Mouse (Mus musculus): ENCODE results near the gene Izumo3. TPM values are rescaled to one million over a fixed set of nuclear protein-coding genes. Genes with fewer than 3 reads are reported as not detected.
"Not testable (repeated sequence)": the region's sequence is repeated elsewhere in the genome, so short reads cannot be mapped to it uniquely, and the experiment has no call there.

Gene Izumo3
- not detected in 2 replicates for total RNA-seq (2014; rRNA removed; ENCODE audit: low replicate concordance)
- not detected in 2 replicates for polyA plus RNA-seq (2015; fragmentation: Nextera tagmentation; extraction: Ambion mirVana)

DNA sequence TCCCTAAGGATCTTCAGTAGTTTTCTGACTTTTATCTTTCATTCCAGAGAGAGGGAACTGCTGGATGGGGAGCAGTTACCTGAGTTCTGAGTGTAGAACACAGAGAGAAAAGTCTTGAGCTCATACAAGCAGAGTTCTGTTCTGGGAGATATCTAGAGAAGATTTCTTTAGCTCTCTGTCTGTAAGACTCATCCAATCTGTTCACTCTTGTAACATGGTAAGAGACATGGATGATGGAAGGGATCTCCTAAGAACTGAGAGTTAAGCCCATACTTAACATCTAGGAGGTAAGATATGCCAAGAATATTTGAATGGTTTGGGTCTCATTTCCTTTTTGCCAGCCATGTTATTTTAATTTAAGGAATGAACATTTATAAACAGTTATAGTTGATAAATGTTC is at the start of gene Izumo3:
Gene Izumo3 (minus strand): TSS at position 101 of the 400 bp plus-strand sequence.
- Histone ChIP-seq H3K27me3 (ENCODE audit: control insufficient read depth, insufficient read depth, low read length) (no peaks in the 10 kb centered on the region), H3K4me2 (ENCODE audit: low read depth, low read length) (no peak within 1 kb of the TSS), H3K27ac (ENCODE audit: low read depth) (no peak within 1 kb of the TSS), H3K9ac (replicated peaks; ENCODE audit: low read depth, low read length) (no peak within 1 kb of the TSS), H3K36me3 (replicated peaks; ENCODE audit: control insufficient read depth, insufficient read depth, low read length) (no peaks in the 10 kb centered on the region), H3K9me3 (replicated peaks; ENCODE audit: control insufficient read depth, low read length) (no peaks in the 10 kb centered on the region), H3K4me3 (ENCODE audit: low read depth, low read length) (no peak within 1 kb of the TSS), H3K4me1 (ENCODE audit: control insufficient read depth, insufficient read depth) (no peaks in the 10 kb centered on the region)
- DNase-seq (ENCODE audit: low spot score) (no peak), ATAC-seq (ENCODE audit: insufficient read depth, low read depth) (no peak)
- TF ChIP-seq EP300 (IDR thresholded peaks at IDR 0.05; ENCODE audit: low read depth) (no peak), CTCF (IDR thresholded peaks at IDR 0.05; ENCODE audit: low read depth) (no peak)

DNA sequence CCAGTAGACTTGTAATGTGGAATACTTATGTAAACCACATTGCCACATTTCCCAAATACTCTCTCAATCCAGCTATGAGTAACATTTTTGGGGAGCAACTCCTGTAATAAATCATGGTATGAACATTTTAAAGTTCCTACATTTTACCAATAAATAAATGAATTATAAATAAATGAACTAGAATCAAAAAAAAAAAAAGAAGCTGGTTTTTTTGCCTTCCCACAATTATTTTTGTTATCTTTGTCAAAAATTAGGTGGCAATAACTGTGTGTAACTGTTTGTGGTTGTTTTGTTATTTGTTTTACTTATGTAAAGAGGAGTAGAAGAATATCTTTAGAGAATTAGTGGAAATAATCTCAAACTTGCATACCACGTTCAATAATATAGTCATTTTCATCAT is 44.6 kb upstream of the Izumo3 start, which contains the start of gene Gm12666:
Gene Gm12666 (minus strand): TSS at position 101 of the 400 bp plus-strand sequence.
- not testable (repeated sequence) for H3K36me3 ChIP-seq (replicated peaks; ENCODE audit: control insufficient read depth, insufficient read depth, low read length); H3K9ac ChIP-seq (replicated peaks; ENCODE audit: low read depth, low read length); H3K27me3 ChIP-seq (ENCODE audit: control insufficient read depth, insufficient read depth, low read length); H3K9me3 ChIP-seq (replicated peaks; ENCODE audit: control insufficient read depth, low read length); DNase-seq (ENCODE audit: low spot score); H3K4me1 ChIP-seq (ENCODE audit: control insufficient read depth, insufficient read depth); H3K27ac ChIP-seq (ENCODE audit: low read depth); ATAC-seq (ENCODE audit: insufficient read depth, low read depth); H3K4me3 ChIP-seq (ENCODE audit: low read depth, low read length); H3K4me2 ChIP-seq (ENCODE audit: low read depth, low read length)
- 61% methylated on average over 1 of the region's 1 CpGs for WGBS

DNA sequence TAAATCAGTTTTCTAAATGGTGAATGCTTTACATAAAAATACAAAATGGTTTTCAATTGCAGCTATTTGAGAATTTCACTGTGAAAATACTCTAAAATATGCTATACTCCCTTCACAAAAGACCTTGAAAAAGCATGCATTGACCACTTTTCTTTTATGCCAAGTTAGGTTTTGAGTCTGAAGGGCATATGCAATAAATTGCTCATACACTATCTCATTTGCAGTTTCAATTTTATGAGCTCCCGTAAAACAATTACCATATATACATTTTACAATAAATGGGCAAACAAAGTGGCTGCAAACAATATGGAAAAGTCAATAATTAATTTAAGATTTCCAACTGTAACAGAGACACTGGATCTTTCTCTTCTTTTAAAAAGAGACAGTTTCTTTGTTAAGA is 5.6 kb upstream of the Izumo3 start:
- no peak for ATAC-seq (ENCODE audit: insufficient read depth, low read depth)
- Histone ChIP-seq H3K27ac (ENCODE audit: low read depth) (no peak overlapping the region), H3K9ac (replicated peaks; ENCODE audit: low read depth, low read length) (no peak overlapping the region), H3K4me2 (ENCODE audit: low read depth, low read length) (no peak overlapping the region), H3K9me3 (replicated peaks; ENCODE audit: control insufficient read depth, low read length) (no peaks in the 10 kb centered on the region), H3K27me3 (ENCODE audit: control insufficient read depth, insufficient read depth, low read length) (no peaks in the 10 kb centered on the region), H3K36me3 (replicated peaks; ENCODE audit: control insufficient read depth, insufficient read depth, low read length) (no peaks in the 10 kb centered on the region), H3K4me1 (ENCODE audit: control insufficient read depth, insufficient read depth) (no peaks in the 10 kb centered on the region), H3K4me3 (ENCODE audit: low read depth, low read length) (no peak overlapping the region)
- TF ChIP-seq EP300 (IDR thresholded peaks at IDR 0.05; ENCODE audit: low read depth) (no peak), CTCF (IDR thresholded peaks at IDR 0.05; ENCODE audit: low read depth) (no peak)
- WGBS, result 80% methylated on average over 1 of the region's 1 CpGs
- no peak for DNase-seq (ENCODE audit: low spot score)

GRCm38 (mm10) chr4:92111390-92111988 is 35.5 kb downstream of the Izumo3 start:
- WGBS, result 48% methylated on average over 8 of the region's 8 CpGs
- TF ChIP-seq EP300 (IDR thresholded peaks at IDR 0.05; ENCODE audit: low read depth) (no peak), CTCF (IDR thresholded peaks at IDR 0.05; ENCODE audit: low read depth) (no peak)
- Histone ChIP-seq H3K27me3 (ENCODE audit: control insufficient read depth, insufficient read depth, low read length) (no peaks in the 10 kb centered on the region), H3K9me3 (replicated peaks; ENCODE audit: control insufficient read depth, low read length) (no peaks in the 10 kb centered on the region), H3K4me1 (ENCODE audit: control insufficient read depth, insufficient read depth) (no peaks in the 10 kb centered on the region), H3K9ac (replicated peaks; ENCODE audit: low read depth, low read length) (no peak overlapping the region), H3K27ac (ENCODE audit: low read depth) (no peak overlapping the region), H3K4me3 (ENCODE audit: low read depth, low read length) (no peak overlapping the region), H3K36me3 (replicated peaks; ENCODE audit: control insufficient read depth, insufficient read depth, low read length) (no peaks in the 10 kb centered on the region), H3K4me2 (ENCODE audit: low read depth, low read length) (no peak overlapping the region)
- DNase-seq (ENCODE audit: low spot score) (no peak), ATAC-seq (ENCODE audit: insufficient read depth, low read depth) (no peak)

- WGBS, result 88% methylated on average over 4 of the region's 4 CpGs
- H3K9me3 ChIP-seq (replicated peaks; ENCODE audit: control insufficient read depth, low read length), result no peaks in the 10 kb centered on the region
- H3K4me1 ChIP-seq (ENCODE audit: control insufficient read depth, insufficient read depth), result no peaks in the 10 kb centered on the region
- ATAC-seq (ENCODE audit: insufficient read depth, low read depth) (no peak), DNase-seq (ENCODE audit: low spot score) (no peak)
- TF ChIP-seq CTCF (IDR thresholded peaks at IDR 0.05; ENCODE audit: low read depth), result no peak
- no peak for TF ChIP-seq EP300 (IDR thresholded peaks at IDR 0.05; ENCODE audit: low read depth)
- H3K27me3 ChIP-seq (ENCODE audit: control insufficient read depth, insufficient read depth, low read length), result no peaks in the 10 kb centered on the region
- H3K4me2 ChIP-seq (ENCODE audit: low read depth, low read length), result no peak overlapping the region
- no peaks in the 10 kb centered on the region for H3K36me3 ChIP-seq (replicated peaks; ENCODE audit: control insufficient read depth, insufficient read depth, low read length)
- H3K9ac ChIP-seq (replicated peaks; ENCODE audit: low read depth, low read length), result no peak overlapping the region
- H3K27ac ChIP-seq (ENCODE audit: low read depth), result no peak overlapping the region
- no peak overlapping the region for H3K4me3 ChIP-seq (ENCODE audit: low read depth, low read length)
Observed at GRCm38 (mm10) chr4:92097386-92097785, 49.6 kb downstream of the Izumo3 start.

GRCm38 (mm10) chr4:92095951-92096350 is 51.1 kb downstream of the Izumo3 start:
- WGBS, result 40% methylated on average over 1 of the region's 1 CpGs
- Histone ChIP-seq H3K9ac (replicated peaks; ENCODE audit: low read depth, low read length) (no peak overlapping the region), H3K27ac (ENCODE audit: low read depth) (no peak overlapping the region), H3K4me1 (ENCODE audit: control insufficient read depth, insufficient read depth) (no peaks in the 10 kb centered on the region), H3K9me3 (replicated peaks; ENCODE audit: control insufficient read depth, low read length) (no peaks in the 10 kb centered on the region), H3K4me2 (ENCODE audit: low read depth, low read length) (no peak overlapping the region), H3K4me3 (ENCODE audit: low read depth, low read length) (no peak overlapping the region), H3K36me3 (replicated peaks; ENCODE audit: control insufficient read depth, insufficient read depth, low read length) (no peaks in the 10 kb centered on the region), H3K27me3 (ENCODE audit: control insufficient read depth, insufficient read depth, low read length) (no peaks in the 10 kb centered on the region)
- no peak for ATAC-seq (ENCODE audit: insufficient read depth, low read depth)
- DNase-seq (ENCODE audit: low spot score), result no peak
- TF ChIP-seq CTCF (IDR thresholded peaks at IDR 0.05; ENCODE audit: low read depth) (no peak), EP300 (IDR thresholded peaks at IDR 0.05; ENCODE audit: low read depth) (no peak)

Other genes starting within 250 kb of the Izumo3 start
- gene Gm12666, start 44.5 kb upstream of the Izumo3 start, total RNA-seq (2014; rRNA removed; ENCODE audit: low replicate concordance), result not detected in 2 replicates
- not detected in 2 replicates for gene Gm12666, start 44.5 kb upstream of the Izumo3 start, polyA plus RNA-seq (2015; fragmentation: Nextera tagmentation; extraction: Ambion mirVana)